Mouse (Mus musculus) gastrocnemius, postnatal 10 days (tissue): ENCODE data around the gene 4930455H04Rik. TPM values are rescaled to one million over a fixed set of nuclear protein-coding genes. Genes with fewer than 3 reads are reported as not detected.

Experiments used
- total RNA-seq, 2 experiments: library from RNA; stranded (reverse); gene quantifications; 2 replicates each; pipeline ENCODE4 v1.2.3; 2021

The 4930455H04Rik gene
- total RNA-seq, 2 experiments from 2014 or later: 0.16 TPM; not detected in 1

Other genes with a start within 250 kb of the 4930455H04Rik start
- 100 to 1,000 TPM; 369 to 472 TPM for gene Agl, start 160.1 kb upstream of the 4930455H04Rik start, total RNA-seq
- gene Frrs1, start 108.8 kb upstream of the 4930455H04Rik start, total RNA-seq: 1 to 10 TPM; 1.9 to 2.8 TPM
- 10 to 100 TPM; 31.0 to 39.0 TPM for gene Palmd, start 720 bp downstream of the 4930455H04Rik start, total RNA-seq